Mouse (Mus musculus) spleen, adult 2 months (tissue): ENCODE data around the gene Per1. TPM values are rescaled to one million over a fixed set of nuclear protein-coding genes. Genes with fewer than 3 reads are reported as not detected.

Source experiments
- DNase-seq, 2 experiments: peaks; one replicate each; pipeline versions ENCODE4 v3.0.0 to v3.0.0-alpha.2; 2012 to 2021; ENCODE audit warnings: low spot score in 2 of 2, low read depth in 1 of 2
- H3K27ac ChIP-seq: fragments of 200-500 bp; 2 replicates; pipeline ENCODE4 v1.5.1; 2012; ENCODE audit warnings: low read length, inconsistent platforms; ENCODE audit not compliant: insufficient read depth
- H3K27me3 ChIP-seq: fragments of 200-500 bp; 2 replicates; pipeline ENCODE4 v1.6.1; 2012; ENCODE audit warnings: mild to moderate bottlenecking, moderate library complexity, low read length, inconsistent platforms; ENCODE audit not compliant: control insufficient read depth, insufficient read depth
- H3K36me3 ChIP-seq: fragments of 200-500 bp; 2 replicates; pipeline ENCODE4 v1.6.1; 2012; ENCODE audit warnings: mild to moderate bottlenecking, low read length, inconsistent platforms; ENCODE audit not compliant: control insufficient read depth, insufficient read depth
- H3K4me1 ChIP-seq: fragments of 200-500 bp; 2 replicates; pipeline ENCODE4 v1.6.1; 2011; ENCODE audit warnings: inconsistent platforms; ENCODE audit not compliant: control insufficient read depth, insufficient read depth, insufficient read length
- H3K4me3 ChIP-seq: fragments of 200-500 bp; 2 replicates; pipeline ENCODE4 v1.5.1; 2011; ENCODE audit warnings: mild to moderate bottlenecking, inconsistent platforms; ENCODE audit not compliant: insufficient read depth, insufficient read length; ENCODE audit errors: extremely low read depth
- CTCF ChIP-seq: fragments of 200-500 bp; IDR thresholded peaks from 2 replicates; pipeline ENCODE4 v1.5.1; 2011; ENCODE audit warnings: mild to moderate bottlenecking, inconsistent platforms; ENCODE audit not compliant: insufficient read depth, insufficient read length, insufficient replicate concordance; ENCODE audit errors: extremely low read depth
- POLR2A ChIP-seq: fragments of 200-500 bp; IDR thresholded peaks from 2 replicates; pipeline ENCODE4 v1.6.1; 2011; ENCODE audit warnings: low read depth, low read length, inconsistent platforms
- WGBS: fragments of 180-500 bp; shearing (Covaris S2); methylation state at CpG from one replicate; pipeline ENCODE4 v1.1.7; 2018; 5-methylcytosine and 5-hydroxymethylcytosine counted together
- polyA plus RNA-seq: library from polyadenylated mRNA; depleted of rRNA; stranded (reverse); fragments of >200 nt; gene quantifications from 2 replicates; pipeline ENCODE4 v1.2.3, GENCODE M21; 2012; rRNA removed

Gene Per1
- 23.3 and 25.7 TPM in 2 replicates for polyA plus RNA-seq

- peak within 1 kb of the TSS; percentile 92 for H3K27ac ChIP-seq
- no peaks in the 10 kb centered on the region for H3K27me3 ChIP-seq
- under 1% methylated on average over 37 of the region's 37 CpGs for WGBS
- peaks cover 22% of the 10 kb centered on the region for H3K4me1 ChIP-seq
- H3K4me3 ChIP-seq: peak within 1 kb of the TSS; percentile 70
- peak; percentile 99 to 100 for DNase-seq
- peaks cover 6% of the 10 kb centered on the region for H3K36me3 ChIP-seq
- TF ChIP-seq CTCF: no peak
- TF ChIP-seq POLR2A: peak; percentile 66
Observed at GRCm38 (mm10) chr11:69094697-69095429, at the start of gene Per1. TSS of gene Per1 (plus strand) at chr11:69095217.

DNA sequence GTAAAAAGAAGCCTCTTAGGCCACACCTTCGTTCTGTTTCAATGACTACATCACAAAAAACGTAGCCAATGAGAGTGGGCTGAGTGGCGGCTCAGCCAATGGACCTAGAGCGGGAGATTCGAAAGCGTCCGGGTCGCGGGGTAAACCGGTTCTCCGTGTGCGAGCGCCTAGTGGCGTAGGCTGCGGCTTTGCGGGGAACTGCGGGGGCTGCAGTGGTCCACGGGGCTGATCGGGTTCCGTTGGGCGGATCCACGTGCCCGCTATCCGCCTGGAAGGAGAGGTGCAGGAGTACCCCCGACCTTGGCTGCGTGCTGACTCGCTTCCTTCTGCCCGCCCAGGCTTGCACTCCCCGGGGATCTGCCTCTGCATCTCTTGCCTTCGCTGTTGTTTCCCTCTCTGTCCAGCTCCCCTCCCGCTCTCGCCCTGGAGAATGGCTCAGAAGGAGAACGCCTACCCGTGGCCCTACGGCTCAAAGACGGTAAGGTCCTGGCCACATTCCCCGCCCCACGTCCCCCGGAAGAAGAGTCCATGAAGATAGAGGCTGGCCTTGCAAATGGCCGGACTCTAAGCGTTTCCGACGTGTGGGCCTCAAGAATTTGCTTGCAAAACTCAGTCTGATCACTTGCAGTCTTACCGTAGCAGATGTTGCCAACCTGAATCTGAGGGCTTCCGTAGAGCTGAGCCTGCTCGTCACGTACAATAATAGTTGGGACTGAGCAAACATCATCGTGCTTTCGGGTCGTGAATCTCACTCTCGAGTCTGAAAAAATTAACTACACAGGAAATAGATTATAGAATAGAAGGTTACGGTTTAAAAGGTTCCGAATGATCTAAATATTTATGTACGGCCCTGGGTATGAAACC is 49.3 kb upstream of the Per1 start, which contains the start of gene Aurkb:
Gene Aurkb, plus strand, starts transcription at position 117 of the 864 bp plus-strand sequence.
- H3K4me1 ChIP-seq: peaks cover 6% of the 10 kb centered on the region; the same call in 1 of the 2 replicates
- H3K27ac ChIP-seq: peak within 1 kb of the TSS; percentile 99
- TF ChIP-seq POLR2A (no peak), CTCF (no peak)
- no peaks in the 10 kb centered on the region for H3K27me3 ChIP-seq
- H3K36me3 ChIP-seq: no peaks in the 10 kb centered on the region
- peak; percentile 78 to 80 for DNase-seq
- H3K4me3 ChIP-seq: peak within 1 kb of the TSS; percentile 81
- under 1% methylated on average over 54 of the region's 54 CpGs for WGBS

- DNase-seq: no peak
- H3K27me3 ChIP-seq: no peaks in the 10 kb centered on the region
- peaks cover 6% of the 10 kb centered on the region; the same call in 1 of the 2 replicates for H3K4me1 ChIP-seq
- peak overlapping the region; percentile 31; the same call in 1 of the 2 replicates for H3K4me3 ChIP-seq
- no peak for TF ChIP-seq POLR2A
- no peak for TF ChIP-seq CTCF
- H3K36me3 ChIP-seq: no peaks in the 10 kb centered on the region
- H3K27ac ChIP-seq: no peak overlapping the region
- WGBS: 10% methylated on average over 9 of the region's 9 CpGs
Observed at GRCm38 (mm10) chr11:69046395-69046774, 48.6 kb upstream of the Per1 start.

DNA sequence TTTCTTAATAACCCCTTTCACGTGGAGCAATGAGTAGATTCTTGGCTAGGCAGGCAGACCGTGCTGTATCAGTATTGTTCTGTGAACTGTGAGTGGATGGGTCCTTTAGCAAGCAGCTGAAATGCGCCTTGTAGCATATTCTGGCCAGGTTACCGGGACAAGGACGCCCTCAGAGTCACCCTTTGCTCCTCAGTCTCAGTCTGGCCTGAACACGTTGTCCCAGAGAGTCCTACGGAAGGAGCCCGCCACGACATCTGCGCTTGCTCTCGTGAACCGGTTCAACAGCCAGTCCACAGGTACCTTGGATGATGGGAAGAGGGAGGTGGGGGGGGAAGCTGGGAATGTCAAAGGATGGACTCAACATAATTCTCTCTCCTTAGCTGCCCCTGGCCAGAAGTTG is 47.4 kb upstream of the Per1 start:
- H3K27ac ChIP-seq: no peak overlapping the region
- WGBS: 97% methylated on average over 12 of the region's 12 CpGs
- H3K36me3 ChIP-seq: no peaks in the 10 kb centered on the region
- peaks cover 6% of the 10 kb centered on the region; the same call in 1 of the 2 replicates for H3K4me1 ChIP-seq
- TF ChIP-seq POLR2A (no peak), CTCF (no peak)
- no peak for DNase-seq
- no peak overlapping the region for H3K4me3 ChIP-seq
- no peaks in the 10 kb centered on the region for H3K27me3 ChIP-seq

DNA sequence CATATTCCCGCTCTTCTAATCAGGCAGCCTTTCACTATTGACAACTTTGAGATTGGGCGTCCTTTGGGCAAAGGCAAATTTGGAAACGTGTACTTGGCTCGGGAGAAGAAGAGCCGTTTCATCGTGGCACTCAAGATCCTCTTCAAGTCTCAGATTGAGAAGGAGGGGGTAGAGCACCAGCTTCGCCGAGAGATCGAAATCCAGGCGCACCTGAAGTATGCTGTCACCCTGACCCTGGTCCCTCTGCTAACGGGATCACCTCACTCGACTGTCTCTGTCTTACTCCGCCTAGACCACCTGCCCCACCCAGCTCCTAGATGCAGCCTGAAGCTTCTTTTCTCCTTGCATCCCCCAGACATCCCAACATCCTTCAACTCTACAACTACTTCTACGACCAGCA is 46.9 kb upstream of the Per1 start:
- Histone ChIP-seq H3K36me3 (no peaks in the 10 kb centered on the region), H3K27me3 (no peaks in the 10 kb centered on the region), H3K4me1 (peaks cover 4% of the 10 kb centered on the region; the same call in 1 of the 2 replicates), H3K4me3 (no peak overlapping the region), H3K27ac (no peak overlapping the region)
- TF ChIP-seq POLR2A (no peak), CTCF (no peak)
- no peak for DNase-seq
- WGBS: 94% methylated on average over 14 of the region's 14 CpGs

GRCm38 (mm10) chr11:69050748-69051147 is 44.3 kb upstream of the Per1 start:
- DNase-seq: no peak
- Histone ChIP-seq H3K4me3 (no peak overlapping the region), H3K4me1 (no peaks in the 10 kb centered on the region), H3K27me3 (no peaks in the 10 kb centered on the region), H3K27ac (no peak overlapping the region), H3K36me3 (no peaks in the 10 kb centered on the region)
- WGBS: 96% methylated on average over 8 of the region's 8 CpGs
- TF ChIP-seq POLR2A: no peak
- no peak for TF ChIP-seq CTCF
